Mouse (Mus musculus) CH12.LX (cell line): ENCODE results near the gene Lrrc58. TPM values are rescaled to one million over a fixed set of nuclear protein-coding genes. Genes with fewer than 3 reads are reported as not detected.

Source experiments
- DNase-seq: peaks from one replicate; pipeline ENCODE4 v3.0.0-alpha.2; 2013; ENCODE audit errors: extremely low read depth
- H3K27ac ChIP-seq: 2 replicates; pipeline ENCODE4 v1.5.1; 2012; ENCODE audit warnings: low read depth, mild to moderate bottlenecking, control low read depth, moderate library complexity; ENCODE audit not compliant: insufficient read depth
- H3K27me3 ChIP-seq: replicated peaks from 2 replicates; pipeline ENCODE3; 2012; ENCODE audit warnings: inconsistent platforms
- H3K36me3 ChIP-seq, 2 experiments: replicated peaks in 1 of 2; 2 replicates each; pipeline versions ENCODE3 to v1.6.1; 2012; ENCODE audit warnings: inconsistent platforms in 1 of 2, low read length in 1 of 2, mild to moderate bottlenecking in 1 of 2, mixed read lengths in 1 of 2, moderate library complexity in 1 of 2; ENCODE audit not compliant: control insufficient read depth in 1 of 2, insufficient read depth in 1 of 2
- H3K4me1 ChIP-seq, 2 experiments: 2 replicates each; pipeline ENCODE4 v1.6.1; 2012; ENCODE audit warnings: inconsistent platforms in 1 of 2, moderate library complexity in 1 of 2; ENCODE audit not compliant: insufficient read depth in 2 of 2, control insufficient read depth in 1 of 2
- H3K4me2 ChIP-seq: 2 replicates; pipeline ENCODE4 v1.6.1; 2012; ENCODE audit warnings: low read depth, mild to moderate bottlenecking, control low read depth; ENCODE audit not compliant: poor library complexity, insufficient read depth, severe bottlenecking
- H3K4me3 ChIP-seq, 3 experiments: fragments of 150-350 bp in 1 of 3; sonication (generic) in 1 of 3; replicated peaks in 1 of 3; 2 replicates each; pipeline versions ENCODE3 to v1.5.1; 2011 to 2012; ENCODE audit warnings: low read depth in 2 of 3, low read length in 2 of 3, mild to moderate bottlenecking in 2 of 3, moderate library complexity in 2 of 3, control low read depth in 1 of 3, improper control_type of control experiment in 1 of 3, inconsistent platforms in 1 of 3, mixed read lengths in 1 of 3; ENCODE audit not compliant: poor library complexity in 1 of 3
- H3K79me2 ChIP-seq: replicated peaks from 2 replicates; pipeline ENCODE4 v1.6.1; 2012; ENCODE audit warnings: mild to moderate bottlenecking, moderate library complexity; ENCODE audit not compliant: control insufficient read depth, poor library complexity, insufficient read depth, severe bottlenecking; ENCODE audit errors: extremely low read depth
- H3K9ac ChIP-seq: 2 replicates; pipeline ENCODE4 v1.6.1; 2012; ENCODE audit warnings: low read depth, mild to moderate bottlenecking, control low read depth, moderate library complexity; ENCODE audit not compliant: insufficient read depth
- H3K9me3 ChIP-seq: replicated peaks from 2 replicates; pipeline ENCODE3; 2012; ENCODE audit warnings: low read length, inconsistent platforms, mixed read lengths
- BHLHE40 ChIP-seq: IDR thresholded peaks from 2 replicates; pipeline ENCODE4 v1.6.1; 2011; ENCODE audit warnings: mild to moderate bottlenecking, low read depth, low read length, improper control_type of control experiment
- CHD1 ChIP-seq: IDR thresholded peaks from 2 replicates; pipeline ENCODE4 v1.6.1; 2012; ENCODE audit warnings: low read depth, low read length, improper control_type of control experiment, inconsistent platforms
- CHD2 ChIP-seq: IDR thresholded peaks from 2 replicates; pipeline ENCODE4 v1.6.1; 2011; ENCODE audit warnings: low read length, improper control_type of control experiment
- CTCF ChIP-seq, 2 experiments: IDR thresholded peaks in 1 of 2; conservative IDR thresholded peaks in 1 of 2; 2 replicates each; pipeline ENCODE4 v1.5.1; 2011 to 2012; ENCODE audit warnings: low read depth in 2 of 2, low read length in 2 of 2, improper control_type of control experiment in 1 of 2, inconsistent platforms in 1 of 2, mild to moderate bottlenecking in 1 of 2, moderate library complexity in 1 of 2
- E2F4 ChIP-seq: IDR thresholded peaks from 2 replicates; pipeline ENCODE4 v1.6.1; 2011; ENCODE audit warnings: low read depth, low read length, improper control_type of control experiment; ENCODE audit not compliant: insufficient replicate concordance
- ELF1 ChIP-seq: IDR thresholded peaks from 2 replicates; pipeline ENCODE4 v1.6.1; 2014; ENCODE audit warnings: low read depth, mild to moderate bottlenecking, inconsistent platforms, low read length, improper control_type of control experiment
- EP300 ChIP-seq: IDR thresholded peaks from 2 replicates; pipeline ENCODE4 v1.6.1; 2011; ENCODE audit warnings: low read length, improper control_type of control experiment
- ETS1 ChIP-seq: conservative IDR thresholded peaks from 2 replicates; pipeline ENCODE4 v1.6.1; 2012; ENCODE audit warnings: low read depth, mild to moderate bottlenecking, inconsistent platforms, low read length, improper control_type of control experiment, moderate library complexity
- GABPA ChIP-seq: IDR thresholded peaks from 2 replicates; pipeline ENCODE4 v1.6.1; 2012; ENCODE audit warnings: low read depth, low read length, improper control_type of control experiment, inconsistent platforms; ENCODE audit not compliant: insufficient replicate concordance
- HCFC1 ChIP-seq: IDR thresholded peaks from 2 replicates; pipeline ENCODE4 v1.6.1; 2012; ENCODE audit warnings: low read depth, mild to moderate bottlenecking, inconsistent platforms, low read length, improper control_type of control experiment
- IRF4 ChIP-seq: IDR thresholded peaks from 2 replicates; pipeline ENCODE4 v1.6.1; 2014; ENCODE audit warnings: low read depth, mild to moderate bottlenecking, inconsistent platforms, low read length, improper control_type of control experiment
- JUN ChIP-seq: IDR thresholded peaks from 2 replicates; pipeline ENCODE4 v1.6.1; 2011; ENCODE audit warnings: low read depth, mild to moderate bottlenecking, low read length, improper control_type of control experiment, moderate library complexity; ENCODE audit not compliant: insufficient read depth
- JUND ChIP-seq: conservative IDR thresholded peaks from 2 replicates; pipeline ENCODE4 v1.6.1; 2011; ENCODE audit warnings: low read depth, low read length, improper control_type of control experiment
- KAT2A ChIP-seq: IDR thresholded peaks from 2 replicates; pipeline ENCODE4 v1.6.1; 2012; ENCODE audit warnings: low read length, improper control_type of control experiment, inconsistent platforms; ENCODE audit not compliant: insufficient replicate concordance
- MAFK ChIP-seq: IDR thresholded peaks from 2 replicates; pipeline ENCODE4 v1.6.1; 2011; ENCODE audit warnings: low read length, improper control_type of control experiment; ENCODE audit not compliant: insufficient replicate concordance
- MAX ChIP-seq: IDR thresholded peaks from 2 replicates; pipeline ENCODE4 v1.6.1; 2011; ENCODE audit warnings: low read length, improper control_type of control experiment
- MAZ ChIP-seq: IDR thresholded peaks from 2 replicates; pipeline ENCODE4 v1.6.1; 2012; ENCODE audit warnings: low read depth, mild to moderate bottlenecking, inconsistent platforms, low read length, improper control_type of control experiment, moderate library complexity
- MEF2A ChIP-seq: IDR thresholded peaks from 2 replicates; pipeline ENCODE4 v1.6.1; 2014; ENCODE audit warnings: low read depth, mild to moderate bottlenecking, inconsistent platforms, low read length, improper control_type of control experiment, borderline replicate concordance
- MXI1 ChIP-seq: IDR thresholded peaks from 2 replicates; pipeline ENCODE4 v1.6.1; 2011; ENCODE audit warnings: mild to moderate bottlenecking, low read depth, low read length, improper control_type of control experiment
- MYC ChIP-seq: IDR thresholded peaks from 2 replicates; pipeline ENCODE4 v1.6.1; 2011; ENCODE audit warnings: low read depth, mild to moderate bottlenecking, improper control_type of control experiment, low read length
- NELFE ChIP-seq: IDR thresholded peaks from 2 replicates; pipeline ENCODE4 v1.6.1; 2011; ENCODE audit warnings: low read depth, low read length, improper control_type of control experiment
- NRF1 ChIP-seq: IDR thresholded peaks from 2 replicates; pipeline ENCODE4 v1.6.1; 2014; ENCODE audit warnings: low read depth, mild to moderate bottlenecking, inconsistent platforms, low read length, improper control_type of control experiment, moderate library complexity
- PAX5 ChIP-seq: IDR thresholded peaks from 2 replicates; pipeline ENCODE4 v1.6.1; 2012; ENCODE audit warnings: low read length, inconsistent platforms, mixed read lengths
- POLR2A ChIP-seq: IDR thresholded peaks from 2 replicates; pipeline ENCODE4 v1.6.1; 2011; ENCODE audit warnings: low read depth, mild to moderate bottlenecking, improper control_type of control experiment, low read length
- POLR2AphosphoS2 ChIP-seq: IDR thresholded peaks from 2 replicates; pipeline ENCODE4 v1.6.1; 2011; ENCODE audit warnings: low read depth, low read length, improper control_type of control experiment
- RAD21 ChIP-seq: IDR thresholded peaks from 2 replicates; pipeline ENCODE4 v1.6.1; 2011; ENCODE audit warnings: low read depth, mild to moderate bottlenecking, low read length, improper control_type of control experiment, moderate library complexity
- RCOR1 ChIP-seq: conservative IDR thresholded peaks from 2 replicates; pipeline ENCODE4 v1.6.1; 2012; ENCODE audit warnings: low read depth, mild to moderate bottlenecking, inconsistent platforms, low read length, improper control_type of control experiment
- SIN3A ChIP-seq: IDR thresholded peaks from 2 replicates; pipeline ENCODE4 v1.6.1; 2012; ENCODE audit warnings: low read length, improper control_type of control experiment, inconsistent platforms
- SMC3 ChIP-seq: IDR thresholded peaks from 2 replicates; pipeline ENCODE4 v1.6.1; 2011; ENCODE audit warnings: low read depth, low read length, improper control_type of control experiment
- TBP ChIP-seq: conservative IDR thresholded peaks from 2 replicates; pipeline ENCODE4 v1.6.1; 2011; ENCODE audit warnings: low read depth, low read length, improper control_type of control experiment
- TCF12 ChIP-seq: IDR thresholded peaks from 2 replicates; pipeline ENCODE4 v1.6.1; 2014; ENCODE audit warnings: low read depth, mild to moderate bottlenecking, inconsistent platforms, low read length, improper control_type of control experiment
- UBTF ChIP-seq: IDR thresholded peaks from 2 replicates; pipeline ENCODE4 v1.6.1; 2012; ENCODE audit warnings: low read depth, mild to moderate bottlenecking, inconsistent platforms, low read length, improper control_type of control experiment, moderate library complexity
- USF1 ChIP-seq: IDR thresholded peaks from 2 replicates; pipeline ENCODE4 v1.6.1; 2014; ENCODE audit warnings: low read depth, mild to moderate bottlenecking, inconsistent platforms, low read length, improper control_type of control experiment
- USF2 ChIP-seq: conservative IDR thresholded peaks from 2 replicates; pipeline ENCODE4 v1.6.1; 2011; ENCODE audit warnings: low read depth, low read length, improper control_type of control experiment
- ZC3H11A ChIP-seq: IDR thresholded peaks from 2 replicates; pipeline ENCODE4 v1.6.1; 2012; ENCODE audit warnings: low read depth, mild to moderate bottlenecking, inconsistent platforms, low read length, improper control_type of control experiment
- ZKSCAN1 ChIP-seq: IDR thresholded peaks from 2 replicates; pipeline ENCODE4 v1.6.1; 2012; ENCODE audit warnings: low read depth, inconsistent platforms, low read length, improper control_type of control experiment, borderline replicate concordance
- ZMIZ1 ChIP-seq: IDR thresholded peaks from 2 replicates; pipeline ENCODE4 v1.6.1; 2012; ENCODE audit warnings: low read depth, mild to moderate bottlenecking, inconsistent platforms, low read length, improper control_type of control experiment
- ZNF384 ChIP-seq: IDR thresholded peaks from 2 replicates; pipeline ENCODE4 v1.6.1; 2012; ENCODE audit warnings: low read depth, low read length, improper control_type of control experiment, inconsistent platforms
- dilution Hi-C: fragments of 300-500 bp; cut with MboI; formaldehyde crosslinking; loops from 2 replicates; pipeline ENCODE4 v1.14.3; 2020; ENCODE audit warnings: low sequenced_read_pairs; ENCODE audit not compliant: extremely low pct_unique_long_range_greater_than_20kb, extremely low pct_ligation_motif_present
- in situ Hi-C: fragments of 300-500 bp; cut with MboI; formaldehyde crosslinking; loops from 3 replicates; pipeline ENCODE4 v1.14.3; 2019; ENCODE audit warnings: low sequenced_read_pairs, low pct_ligation_motif_present, low pct_unique_long_range_greater_than_20kb, mixed read lengths
- polyA plus RNA-seq: library from polyadenylated mRNA; unstranded; fragments of >175 nt; gene quantifications from 2 replicates; pipeline ENCODE4 v1.2.1, GENCODE M21; 2012; ENCODE audit warnings: low read depth; ENCODE audit not compliant: insufficient read length
- total RNA-seq, 2 experiments: library from RNA; depleted of rRNA; stranded (reverse); fragments of 300-350 nt in 1 of 2; fragments of >200 nt in 1 of 2; gene quantifications; 2 replicates each; pipeline ENCODE4 v1.2.3; 2012 to 2014

Gene Lrrc58
- total RNA-seq (2012; rRNA removed) (28.4 and 31.3 TPM in 2 replicates), total RNA-seq (2014; rRNA removed) (29.0 and 30.8 TPM in 2 replicates), polyA plus RNA-seq (15.9 and 17.4 TPM in 2 replicates)

DNA sequence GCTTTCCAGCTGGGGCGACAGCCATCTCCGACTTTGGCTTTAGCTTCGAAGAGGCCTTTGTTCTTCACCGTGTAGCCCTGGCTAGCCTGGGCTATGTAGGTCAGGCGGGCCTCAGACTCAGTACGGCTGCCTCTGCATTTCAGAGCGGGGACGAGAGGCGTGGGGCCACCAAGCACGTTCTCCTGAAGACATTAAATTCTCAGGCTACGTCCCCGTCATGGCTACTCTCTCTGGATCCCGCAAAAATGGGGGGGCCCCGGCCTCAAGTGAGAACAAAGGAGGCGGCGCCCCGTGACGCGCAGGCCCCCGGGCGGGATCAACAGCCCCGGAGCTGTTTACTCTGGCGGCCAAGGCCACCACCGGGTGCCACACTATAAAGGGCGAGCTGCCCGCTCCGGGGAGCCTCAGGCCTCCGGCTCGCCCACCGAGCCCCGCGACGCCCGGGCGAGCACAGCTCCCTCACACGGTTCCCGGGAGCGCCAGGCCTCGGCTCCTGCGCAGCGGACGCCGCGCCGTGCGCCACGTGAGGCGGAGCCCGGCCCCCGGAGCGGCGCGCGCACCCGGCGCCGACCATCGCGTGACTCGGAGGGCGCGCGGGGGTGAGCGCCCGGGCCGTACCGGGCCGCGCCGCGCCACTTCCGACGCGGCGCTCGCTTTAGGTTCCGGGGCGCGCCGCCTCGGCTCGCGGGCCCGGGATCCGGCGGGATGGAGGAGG lies at the start of gene Lrrc58:
Lrrc58 (plus strand) TSS at position 599 of the 715 bp plus-strand sequence.
- H3K9me3 ChIP-seq = no peaks in the 10 kb centered on the region
- peaks cover 17 to 30% of the 10 kb centered on the region in 2 experiments for H3K4me1 ChIP-seq
- H3K79me2 ChIP-seq = peaks cover 35% of the 10 kb centered on the region
- H3K9ac ChIP-seq = peak within 1 kb of the TSS; percentile 86
- peak; percentile 70 for DNase-seq
- H3K4me3 ChIP-seq = peak within 1 kb of the TSS; percentile 88 to 99 (median 97)
- peaks cover 0 to 14% of the 10 kb centered on the region in 2 experiments for H3K36me3 ChIP-seq
- peak within 1 kb of the TSS; percentile 83 for H3K27ac ChIP-seq
- no peak for TF ChIP-seq MYC
- no peak for TF ChIP-seq POLR2AphosphoS2
- TF ChIP-seq TCF12 = peak; percentile 77
- no peak for TF ChIP-seq ETS1
- TF ChIP-seq MAFK = no peak
- TF ChIP-seq USF2 = no peak
- TF ChIP-seq MEF2A = peak; percentile 32; the same call in 1 of the 2 replicates
- TF ChIP-seq MXI1 = peak; percentile 69; the same call in 1 of the 2 replicates
- peak; percentile 58 for TF ChIP-seq MAX
- TF ChIP-seq MAZ = no peak
- TF ChIP-seq KAT2A = peak; percentile 49; the same call in 1 of the 2 replicates
- TF ChIP-seq JUN = no peak
- TF ChIP-seq NELFE = peak; percentile 85
- TF ChIP-seq RCOR1 = 0 out of 2 replicates have a peak, but pooled peaks have one; percentile 18
- peak; percentile 79 for TF ChIP-seq USF1
- TF ChIP-seq IRF4 = peak; percentile 25; the same call in 1 of the 2 replicates
- TF ChIP-seq CTCF (conservative IDR thresholded peaks at IDR 0.05 in 1 of 2, IDR thresholded peaks at IDR 0.05 in 1 of 2; ENCODE audit: low read depth in 2 of 2, low read length in 2 of 2) = no peak
- no peak; the same call in none of the 2 replicates for TF ChIP-seq UBTF
- TF ChIP-seq NRF1 = peak; percentile 87
- peak; percentile 62 for TF ChIP-seq HCFC1
- TF ChIP-seq RAD21 = no peak
- no peak for TF ChIP-seq CHD1
- TF ChIP-seq JUND = no peak
- no peak for TF ChIP-seq ZNF384
- peak; percentile 95 for TF ChIP-seq BHLHE40
- TF ChIP-seq ZC3H11A = no peak
- no peak for TF ChIP-seq PAX5
- peak; percentile 89 for TF ChIP-seq POLR2A
- TF ChIP-seq EP300 = no peak
- no peak for TF ChIP-seq ZKSCAN1
- peak; percentile 61; the same call in 1 of the 2 replicates for TF ChIP-seq ZMIZ1
- no peak for TF ChIP-seq SIN3A
- TF ChIP-seq CHD2 = no peak
- TF ChIP-seq SMC3 = no peak
- no peak for TF ChIP-seq TBP
- no peak for TF ChIP-seq GABPA
- no peak for TF ChIP-seq E2F4
- TF ChIP-seq ELF1 = peak; percentile 63; the same call in 1 of the 2 replicates
- in situ Hi-C loops (no loop called here), dilution Hi-C loops (no loop called here)
- peak within 1 kb of the TSS; percentile 62 for H3K4me2 ChIP-seq
- no peaks in the 10 kb centered on the region for H3K27me3 ChIP-seq
